Mouse (Mus musculus) stomach, embryonic 16.5 days (tissue): ENCODE data around the gene Gm4737. TPM values are rescaled to one million over a fixed set of nuclear protein-coding genes. Genes with fewer than 3 reads are reported as not detected.

ENCODE experiments used
- polyA plus RNA-seq: library from polyadenylated mRNA; unstranded; fragments of >200 nt; fragmentation: Nextera tagmentation; extraction: Ambion mirVana; gene quantifications from 2 replicates; pipeline ENCODE4 v1.2.1, GENCODE M21; 2015

The Gm4737 gene
- polyA plus RNA-seq, 1 experiment from 2014 or later = 2.3 TPM

Other genes starting within 250 kb of the Gm4737 start
- 25.7 and 28.3 TPM in 2 replicates for gene Phldb2, start 201.5 kb downstream of the Gm4737 start, polyA plus RNA-seq
- 1.7 and 2.2 TPM in 2 replicates for gene Plcxd2, start 144.9 kb downstream of the Gm4737 start, polyA plus RNA-seq
- 0.09 and 0.24 TPM in 2 replicates for gene Cd96, start 34.8 kb downstream of the Gm4737 start, polyA plus RNA-seq